Mouse (Mus musculus) spleen, postnatal 36 days (tissue): ENCODE measurements around the gene Clic4.

Source experiments
- DNase-seq, 2 experiments: peaks; one replicate each; pipeline ENCODE4 v3.0.0; 2022; ENCODE audit warnings: low spot score in 2 of 2, mixed read lengths in 1 of 2

Gene Clic4

GRCm38 (mm10) chr4:135292477-135293089 is 20.0 kb upstream of the Clic4 start:
- DNase-seq: peak; percentile 58 to 63

GRCm38 (mm10) chr4:135291841-135292240 is 19.2 kb upstream of the Clic4 start:
- no peak for DNase-seq

GRCm38 (mm10) chr4:135291199-135291598 is 18.6 kb upstream of the Clic4 start:
- DNase-seq: no peak

- DNase-seq: peak in 1 of 2 experiments; percentile 42
Observed at GRCm38 (mm10) chr4:135287975-135288374, 15.4 kb upstream of the Clic4 start.

- DNase-seq: no peak
Observed at GRCm38 (mm10) chr4:135286833-135287395, 14.3 kb upstream of the Clic4 start.

- DNase-seq: no peak
Observed at GRCm38 (mm10) chr4:135286033-135286622, 13.5 kb upstream of the Clic4 start.

GRCm38 (mm10) chr4:135285436-135285835 is 12.8 kb upstream of the Clic4 start:
- DNase-seq: no peak

GRCm38 (mm10) chr4:135283875-135284274 is 11.3 kb upstream of the Clic4 start:
- DNase-seq: no peak

GRCm38 (mm10) chr4:135283417-135283816 is 10.8 kb upstream of the Clic4 start:
- no peak for DNase-seq

GRCm38 (mm10) chr4:135282651-135283290 is 10.2 kb upstream of the Clic4 start:
- DNase-seq: no peak

- DNase-seq: peak; percentile 74 to 78
Observed at GRCm38 (mm10) chr4:135280016-135280415, 7.4 kb upstream of the Clic4 start.

GRCm38 (mm10) chr4:135276681-135277379 is 4.2 kb upstream of the Clic4 start:
- DNase-seq: no peak

GRCm38 (mm10) chr4:135274761-135275160 is 2.1 kb upstream of the Clic4 start:
- no peak for DNase-seq

- DNase-seq: no peak
Observed at GRCm38 (mm10) chr4:135273307-135273682, 681 bp upstream of the Clic4 start.

GRCm38 (mm10) chr4:135271881-135272616 is 565 bp downstream of the Clic4 start:
- peak; percentile 46 to 64 for DNase-seq

GRCm38 (mm10) chr4:135271419-135271828 is 1.2 kb downstream of the Clic4 start:
- DNase-seq: peak in 1 of 2 experiments; percentile 39

- no peak for DNase-seq
Observed at GRCm38 (mm10) chr4:135270476-135270875, 2.1 kb downstream of the Clic4 start.

- DNase-seq: no peak
Observed at GRCm38 (mm10) chr4:135269656-135270341, 2.8 kb downstream of the Clic4 start.

GRCm38 (mm10) chr4:135267521-135267920 is 5.1 kb downstream of the Clic4 start:
- DNase-seq: no peak

- DNase-seq: no peak
Observed at GRCm38 (mm10) chr4:135266987-135267386, 5.6 kb downstream of the Clic4 start.

- DNase-seq: no peak
Observed at GRCm38 (mm10) chr4:135260434-135260833, 12.2 kb downstream of the Clic4 start.
